8 mouse cellular contexts compared by ENCODE assay signal in the genomic region with DNA sequence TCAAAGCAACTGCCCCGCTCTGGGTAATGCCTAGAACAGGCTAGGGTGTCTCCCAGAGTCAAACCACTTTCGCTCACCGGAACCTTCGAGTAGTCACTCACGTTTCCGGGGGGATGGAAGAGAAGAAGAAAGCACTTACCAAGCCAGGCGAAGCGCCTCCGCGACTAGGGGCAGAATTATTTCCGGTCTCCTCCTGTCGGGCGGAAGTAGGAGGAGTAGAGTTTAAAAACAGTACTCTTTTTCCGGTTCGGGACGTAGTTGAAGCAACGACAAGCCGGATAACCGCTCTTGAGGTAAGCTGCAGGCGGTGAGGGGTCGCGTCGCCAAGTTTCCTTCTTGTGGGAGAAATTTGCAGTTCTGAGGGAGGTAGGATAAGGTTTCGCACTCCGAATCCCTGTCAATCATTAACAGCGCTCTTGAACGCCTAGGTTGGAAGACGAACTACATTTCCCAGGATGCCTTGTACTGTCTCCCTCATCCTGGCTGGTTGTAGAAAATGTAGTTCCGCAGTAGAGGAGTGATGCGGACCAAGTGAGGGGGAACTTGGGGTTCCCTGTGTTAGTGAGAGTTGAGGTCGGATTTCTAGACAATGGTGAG. TPM values are rescaled to one million over a fixed set of nuclear protein-coding genes. Genes with fewer than 3 reads are reported as not detected.
DNase-seq lines count a peak whose midpoint lies in the region; ATAC-seq lines count a peak whose summit lies in the region.

A gene (plus strand): TSS at position 191 of the 597 bp plus-strand sequence.
A gene (minus strand): TSS at position 439 of the 597 bp plus-strand sequence.

- peak; percentile 93 for DNase-seq in Muller cell, postnatal 12 days (ENCODE audit: inconsistent ontology term)
- DNase-seq in cerebellum, adult 9-11 months: peak; percentile 96
- DNase-seq in frontal cortex, adult 2 months (ENCODE audit: extremely low spot score in 1 of 2, low spot score in 1 of 2): peak; percentile 93 to 98
- peak; percentile 97 for DNase-seq in hindbrain, embryonic 11.5 days (ENCODE audit: low spot score)
- DNase-seq in layer of hippocampus, postnatal 10 days (ENCODE audit: low spot score in 2 of 2): peak; percentile 95 to 96
- peak; percentile 98 for DNase-seq in lung, postnatal 10 days
- DNase-seq in ovary, postnatal 36 days (ENCODE audit: low spot score): peak; percentile 92
- peak; percentile 96 for DNase-seq in thymus, postnatal 25 days

- H3K27me3 ChIP-seq in hindbrain, embryonic 11.5 days (ENCODE audit: control insufficient read depth, insufficient read depth, low read length): no peaks in the 10 kb centered on the region

- peak; percentile 89 for ATAC-seq in hindbrain, embryonic 11.5 days (ENCODE audit: low FRiP score)

- H3K9me3 ChIP-seq in hindbrain, embryonic 11.5 days (ENCODE audit: control insufficient read depth, low read length): no peaks in the 10 kb centered on the region

- H3K4me2 ChIP-seq in hindbrain, embryonic 11.5 days (replicated peaks; ENCODE audit: low read depth, low read length): peak within 1 kb of the TSS; percentile 42

- peak within 1 kb of the TSS; percentile 54 for H3K4me3 ChIP-seq in hindbrain, embryonic 11.5 days (ENCODE audit: low read depth, low read length)

- H3K27ac ChIP-seq in hindbrain, embryonic 11.5 days (ENCODE audit: low read depth, low read length): peak within 1 kb of the TSS; percentile 68

- H3K9ac ChIP-seq in hindbrain, embryonic 11.5 days (ENCODE audit: low read depth, low read length): peak within 1 kb of the TSS; percentile 49

- H3K36me3 ChIP-seq in hindbrain, embryonic 11.5 days (ENCODE audit: control insufficient read depth, insufficient read depth, low read length): no peaks in the 10 kb centered on the region

- WGBS in hindbrain, embryonic 11.5 days: under 1% methylated on average over 31 of the region's 31 CpGs

- H3K4me1 ChIP-seq in hindbrain, embryonic 11.5 days (replicated peaks; ENCODE audit: control insufficient read depth, insufficient read depth, low read length): peaks cover 6% of the 10 kb centered on the region; the same call in 1 of the 2 replicates

RNA-seq across cellular contexts. Expression of the first gene that starts in this region (rescaled TPM):
- polyA plus RNA-seq in frontal cortex, adult 2 months (2012; rRNA removed): 81.7 and 86.5 TPM in 2 replicates
- 58.2 and 62.7 TPM in 2 replicates for polyA plus RNA-seq in hindbrain, embryonic 11.5 days (2014; fragmentation: Nextera tagmentation; extraction: Ambion mirVana)
- 10 to 100 TPM; 47.2 to 51.6 TPM for total RNA-seq in layer of hippocampus, postnatal 10 days (2021)

RNA-seq across cellular contexts. Expression of the second gene that starts in this region (rescaled TPM):
- 15.5 and 15.6 TPM in 2 replicates for polyA plus RNA-seq in frontal cortex, adult 2 months (2012; rRNA removed)
- 15.7 and 17.1 TPM in 2 replicates for polyA plus RNA-seq in hindbrain, embryonic 11.5 days (2014; fragmentation: Nextera tagmentation; extraction: Ambion mirVana)
- 10 to 100 TPM in 1 of 2 experiments, 1 to 10 TPM in 1; 6.9 to 10.1 TPM for total RNA-seq in layer of hippocampus, postnatal 10 days (2021)

Comparison
In these comparisons a context has a peak if more than half of its experiments do, and no peak if none do; other contexts are left out.
1. Peak in every context shown above with its lines: DNase-seq, ATAC-seq, H3K4me3 ChIP-seq and H3K27ac ChIP-seq.